Mouse (Mus musculus) liver, postnatal 0 days (tissue): ENCODE results near the gene Lars2. TPM values are rescaled to one million over a fixed set of nuclear protein-coding genes. Genes with fewer than 3 reads are reported as not detected.

Experiments used
- ATAC-seq: fragments of 200-750 bp; cut with Nextera tagmentation; 2 replicates; pipeline ENCODE4 v1.8.0; 2017; ENCODE audit warnings: mild to moderate bottlenecking, moderate library complexity
- DNase-seq: peaks from one replicate; pipeline ENCODE4 v3.0.0-alpha.2; 2016
- H3K27ac ChIP-seq: fragments of 300-500 bp; sonication (generic); 2 replicates; pipeline ENCODE4 v1.5.1; 2014; ENCODE audit warnings: antibody characterized with exemption, moderate library complexity, mild to moderate bottlenecking, low read depth
- H3K27me3 ChIP-seq: fragments of 300-500 bp; sonication (generic); 2 replicates; pipeline ENCODE4 v1.6.1; 2014; ENCODE audit warnings: low read length, control low read depth, mixed read lengths; ENCODE audit not compliant: insufficient read depth
- H3K36me3 ChIP-seq: fragments of 300-500 bp; sonication (generic); replicated peaks from 2 replicates; pipeline ENCODE4 v1.6.1; 2014; ENCODE audit warnings: mild to moderate bottlenecking, control low read depth, low read length, moderate library complexity, mixed read lengths; ENCODE audit not compliant: insufficient read depth
- H3K4me1 ChIP-seq: fragments of 300-500 bp; sonication (generic); 2 replicates; pipeline ENCODE4 v1.6.1; 2014; ENCODE audit warnings: antibody characterized with exemption, mild to moderate bottlenecking, control low read depth; ENCODE audit not compliant: insufficient read depth
- H3K4me2 ChIP-seq: fragments of 300-500 bp; sonication (generic); 2 replicates; pipeline ENCODE4 v1.6.1; 2014; ENCODE audit warnings: low read depth, mild to moderate bottlenecking, low read length, moderate library complexity, mixed read lengths
- H3K4me3 ChIP-seq: fragments of 300-500 bp; sonication (generic); 2 replicates; pipeline ENCODE4 v1.5.1; 2014; ENCODE audit warnings: low read depth, low read length
- H3K9ac ChIP-seq: fragments of 300-500 bp; sonication (generic); replicated peaks from 2 replicates; pipeline ENCODE4 v1.6.1; 2014; ENCODE audit warnings: mild to moderate bottlenecking, moderate library complexity
- H3K9me3 ChIP-seq: fragments of 300-500 bp; sonication (generic); 2 replicates; pipeline ENCODE4 v1.6.1; 2016; ENCODE audit warnings: mild to moderate bottlenecking, control low read depth, low read length, mixed read lengths
- CTCF ChIP-seq: sonication (generic); IDR thresholded peaks from 2 replicates; pipeline ENCODE4 v1.5.1; 2016; ENCODE audit warnings: antibody characterized with exemption, low read depth
- EP300 ChIP-seq: IDR thresholded peaks from 2 replicates; pipeline ENCODE4 v1.6.1; 2016; ENCODE audit warnings: antibody characterized with exemption, low read depth, mild to moderate bottlenecking
- WGBS: fragments of 180-500 bp; shearing (Covaris S2); extraction: QIAGEN DNeasy Blood & Tissue Kit; methylation state at CpG from one replicate; pipeline ENCODE4 v1.1.7; 2014; ENCODE audit not compliant: insufficient replicate concordance; 5-methylcytosine and 5-hydroxymethylcytosine counted together
- polyA plus RNA-seq: library from polyadenylated mRNA; unstranded; fragments of >200 nt; fragmentation: Nextera tagmentation; extraction: Ambion mirVana; gene quantifications from 2 replicates; pipeline ENCODE4 v1.2.1, GENCODE M21; 2015

Gene Lars2
- polyA plus RNA-seq, 1 experiment from 2014 or later = 1,350 TPM

DNA sequence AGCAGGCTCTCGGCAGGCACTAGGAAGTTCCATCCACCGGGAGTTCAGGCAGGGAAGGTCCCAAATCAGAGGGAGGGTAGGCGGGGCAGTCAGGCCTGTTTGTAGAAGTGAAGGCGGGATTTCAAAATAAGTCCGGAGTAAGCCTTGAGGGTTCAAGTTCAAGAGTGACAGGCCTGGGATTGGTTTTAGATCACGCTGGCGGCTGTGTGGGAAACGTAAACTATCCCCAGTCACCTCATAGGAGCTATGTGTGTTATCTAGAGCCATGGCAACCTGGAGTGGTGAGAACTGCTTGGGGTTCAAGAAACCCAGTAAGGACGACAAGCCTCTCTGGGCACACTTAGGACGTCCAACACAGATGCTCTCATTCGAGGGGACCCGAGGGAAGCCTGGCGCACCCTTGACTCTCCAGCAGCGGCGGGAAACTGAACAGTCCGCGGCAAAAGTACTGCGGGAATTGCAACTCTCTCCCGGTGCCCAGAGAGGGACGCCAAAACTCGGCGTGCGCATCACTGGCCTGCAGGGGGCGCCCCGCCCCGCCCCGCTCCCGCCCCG is 111.4 kb downstream of the Lars2 start:
- ATAC-seq = peak; percentile 26
- Histone ChIP-seq H3K27ac (peak overlapping the region; percentile 67), H3K9me3 (no peaks in the 10 kb centered on the region), H3K36me3 (peaks cover 11% of the 10 kb centered on the region; the same call in 1 of the 2 replicates), H3K4me1 (peaks cover 43% of the 10 kb centered on the region), H3K9ac (peak overlapping the region; percentile 52; the same call in 1 of the 2 replicates), H3K4me3 (peak overlapping the region; percentile 47), H3K4me2 (peak overlapping the region; percentile 76), H3K27me3 (no peaks in the 10 kb centered on the region)
- TF ChIP-seq CTCF = peak; percentile 74
- no peak for TF ChIP-seq EP300
- WGBS = 3% methylated on average over 20 of the region's 29 CpGs
- peak; percentile 40 for DNase-seq

DNA sequence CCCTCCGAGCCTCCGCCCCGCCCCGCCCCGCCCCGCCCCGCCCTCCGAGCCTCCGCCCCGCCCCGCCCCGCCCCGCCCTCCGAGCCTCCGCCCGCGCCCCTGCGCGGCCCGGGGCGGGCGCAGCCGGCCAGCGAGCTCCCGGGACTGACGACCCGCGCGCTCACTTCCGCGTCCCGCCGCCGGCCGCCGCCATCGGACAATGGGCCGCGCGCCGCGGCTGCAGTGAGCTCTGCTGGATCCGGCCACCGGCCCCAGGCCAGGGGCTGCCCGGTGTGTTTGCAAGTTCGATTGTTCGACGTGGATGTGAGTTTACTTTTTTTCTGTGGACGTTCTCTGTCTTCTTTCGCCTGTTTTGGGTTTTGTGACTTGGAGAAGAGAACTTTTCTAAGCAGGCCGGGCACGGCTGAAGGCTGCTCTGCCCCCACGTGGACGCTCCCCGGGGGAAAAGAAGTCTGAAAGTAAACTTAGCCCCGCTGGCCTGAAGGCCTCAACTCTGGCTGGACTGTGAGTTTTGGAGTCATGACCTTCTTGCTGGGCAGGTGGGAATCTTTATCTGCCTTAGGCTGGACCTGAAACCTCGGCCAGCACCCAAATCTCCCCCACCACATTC is 112.0 kb downstream of the Lars2 start, which contains the start of gene Limd1:
Gene Limd1 (plus strand): TSS at position 121 of the 610 bp plus-strand sequence.
- Histone ChIP-seq H3K4me2 (peak within 1 kb of the TSS; percentile 92), H3K36me3 (peaks cover 14% of the 10 kb centered on the region; the same call in 1 of the 2 replicates), H3K9ac (peak within 1 kb of the TSS; percentile 87), H3K27ac (peak within 1 kb of the TSS; percentile 96), H3K27me3 (no peaks in the 10 kb centered on the region), H3K9me3 (no peaks in the 10 kb centered on the region), H3K4me3 (peak within 1 kb of the TSS; percentile 83), H3K4me1 (peaks cover 45% of the 10 kb centered on the region)
- DNase-seq (peak; percentile 81), ATAC-seq (peak; percentile 86)
- peak; percentile 31; the same call in 1 of the 2 replicates for TF ChIP-seq CTCF
- no peak for TF ChIP-seq EP300
- WGBS = under 1% methylated on average over 19 of the region's 57 CpGs

DNA sequence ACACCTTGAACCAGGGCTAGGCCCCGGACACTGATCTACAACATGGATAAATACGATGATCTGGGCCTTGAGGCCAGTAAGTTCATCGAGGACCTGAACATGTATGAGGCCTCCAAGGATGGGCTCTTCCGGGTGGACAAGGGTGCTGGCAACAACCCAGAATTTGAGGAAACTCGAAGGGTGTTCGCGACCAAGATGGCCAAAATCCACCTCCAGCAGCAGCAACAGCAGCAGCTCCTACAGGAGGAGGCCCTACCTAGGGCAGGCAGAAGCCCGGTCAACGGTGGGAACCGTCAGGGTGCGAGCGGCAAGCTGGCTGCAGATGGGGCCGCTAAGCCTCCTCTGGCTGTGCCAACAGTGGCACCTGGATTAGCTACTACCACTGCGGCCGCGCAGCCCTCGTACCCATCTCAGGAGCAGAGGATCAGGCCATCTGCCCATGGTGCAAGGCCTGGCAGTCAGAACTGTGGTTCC is 112.5 kb downstream of the Lars2 start:
- Histone ChIP-seq H3K27ac (peak overlapping the region; percentile 96), H3K36me3 (peaks cover 14% of the 10 kb centered on the region; the same call in 1 of the 2 replicates), H3K27me3 (no peaks in the 10 kb centered on the region), H3K9ac (peak overlapping the region; percentile 87), H3K9me3 (no peaks in the 10 kb centered on the region), H3K4me2 (peak overlapping the region; percentile 92), H3K4me1 (peaks cover 49% of the 10 kb centered on the region), H3K4me3 (peak overlapping the region; percentile 83)
- DNase-seq (peak; percentile 47), ATAC-seq (peak; percentile 4; the same call in 1 of the 2 replicates)
- WGBS = 18% methylated on average over 17 of the region's 17 CpGs
- no peak; the same call in 1 of the 2 replicates for TF ChIP-seq CTCF
- no peak for TF ChIP-seq EP300

DNA sequence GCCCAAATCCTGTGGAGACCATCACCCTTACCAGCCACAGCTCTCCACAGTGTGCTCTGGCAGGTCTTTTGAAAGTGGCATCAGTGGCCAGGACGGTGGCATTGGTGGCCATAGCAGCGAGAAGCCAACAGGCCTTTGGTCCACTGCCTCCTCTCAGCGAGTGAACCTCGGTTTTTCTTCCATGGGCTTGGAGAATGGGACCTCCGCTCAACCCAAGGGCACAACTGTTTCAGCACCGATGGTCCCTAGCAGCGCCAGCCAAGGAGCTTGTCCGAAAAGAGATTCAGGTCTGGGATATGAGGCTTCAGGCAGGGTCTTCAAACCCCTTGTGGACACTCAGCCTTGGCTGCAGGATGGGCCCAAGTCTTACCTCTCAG is 113.1 kb downstream of the Lars2 start:
- peak overlapping the region; percentile 83 for H3K4me3 ChIP-seq
- H3K27ac ChIP-seq = peak overlapping the region; percentile 96; the same call in 1 of the 2 replicates
- H3K27me3 ChIP-seq = no peaks in the 10 kb centered on the region
- H3K4me1 ChIP-seq = peaks cover 52% of the 10 kb centered on the region
- peaks cover 18% of the 10 kb centered on the region for H3K36me3 ChIP-seq
- H3K9ac ChIP-seq = peak overlapping the region; percentile 87
- 84% methylated on average over 8 of the region's 8 CpGs for WGBS
- DNase-seq (no peak), ATAC-seq (no peak)
- no peak for TF ChIP-seq EP300
- no peak for TF ChIP-seq CTCF
- H3K4me2 ChIP-seq = peak overlapping the region; percentile 92
- H3K9me3 ChIP-seq = no peaks in the 10 kb centered on the region

DNA sequence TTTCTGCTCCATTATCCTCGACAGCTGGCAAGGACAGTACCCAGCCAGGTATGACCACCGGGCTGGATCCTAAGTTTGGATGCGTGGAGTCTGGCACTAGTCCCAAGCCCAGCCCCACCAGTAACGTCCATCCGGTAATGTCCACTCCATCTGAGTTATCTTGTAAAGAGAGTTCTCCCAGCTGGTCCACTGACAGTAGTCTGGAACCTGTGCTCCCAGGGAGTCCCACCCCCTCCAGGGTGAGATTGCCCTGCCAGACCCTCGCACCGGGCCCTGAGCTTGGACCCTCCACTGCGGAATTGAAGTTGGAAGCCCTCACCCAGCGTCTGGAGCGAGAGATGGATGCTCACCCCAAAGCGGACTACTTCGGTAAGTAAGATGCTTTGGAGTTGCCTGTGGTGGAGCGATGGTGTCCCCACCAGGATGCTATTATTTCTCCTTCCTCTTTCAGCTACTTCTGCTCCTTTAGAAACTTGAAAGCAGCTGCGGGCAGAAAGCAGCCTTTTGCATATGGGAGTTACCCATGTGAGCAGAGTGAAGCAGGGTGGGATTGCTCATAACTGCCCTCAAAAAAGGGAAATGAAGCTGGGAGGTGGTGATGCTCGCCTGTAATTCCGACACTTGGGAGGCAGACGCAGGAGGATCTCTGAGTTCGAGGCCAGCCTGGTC is 113.7 kb downstream of the Lars2 start:
- ATAC-seq (no peak), DNase-seq (peak; percentile 29)
- Histone ChIP-seq H3K9ac (peak overlapping the region; percentile 87), H3K4me1 (peaks cover 52% of the 10 kb centered on the region), H3K36me3 (peaks cover 20% of the 10 kb centered on the region), H3K27ac (peak overlapping the region; percentile 26; the same call in 1 of the 2 replicates), H3K4me2 (peak overlapping the region; percentile 92), H3K27me3 (no peaks in the 10 kb centered on the region), H3K9me3 (no peaks in the 10 kb centered on the region), H3K4me3 (peak overlapping the region; percentile 83)
- 65% methylated on average over 18 of the region's 18 CpGs for WGBS
- TF ChIP-seq EP300 (no peak), CTCF (no peak)

DNA sequence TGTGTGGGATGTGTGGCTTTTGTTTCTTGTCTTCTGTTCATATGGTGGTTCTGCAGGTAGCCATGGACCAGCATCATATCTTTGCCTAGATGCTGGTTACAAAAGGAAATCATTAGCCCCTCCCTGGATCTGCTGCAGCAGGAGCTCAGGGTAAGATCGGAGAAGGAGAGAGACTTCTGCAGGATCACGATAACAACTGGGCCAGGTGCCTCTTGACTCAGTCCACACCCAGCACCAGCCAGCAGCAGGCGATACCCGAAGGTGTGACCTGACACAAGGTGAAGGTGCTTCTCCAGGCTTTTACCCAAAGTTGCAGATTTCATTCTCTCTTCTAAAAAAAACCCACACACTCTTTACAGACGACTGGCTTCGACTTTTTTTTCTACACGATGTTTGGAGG is 114.4 kb downstream of the Lars2 start:
- Histone ChIP-seq H3K4me1 (peaks cover 52% of the 10 kb centered on the region), H3K27me3 (no peaks in the 10 kb centered on the region), H3K4me3 (peak overlapping the region; percentile 83), H3K9ac (peak overlapping the region; percentile 87), H3K36me3 (peaks cover 22% of the 10 kb centered on the region), H3K4me2 (peak overlapping the region; percentile 92), H3K27ac (peak overlapping the region; percentile 26; the same call in 1 of the 2 replicates), H3K9me3 (no peaks in the 10 kb centered on the region)
- TF ChIP-seq EP300 (peak; percentile 56; the same call in 1 of the 2 replicates), CTCF (no peak)
- 50% methylated on average over 7 of the region's 7 CpGs for WGBS
- DNase-seq = peak; percentile 52
- peak; percentile 61 for ATAC-seq
